Comparison of ENCODE assay signal across 17 mouse cellular contexts in genomic region chr4:50055519-50055918, GRCm38 (mm10).
"Had no signal": no experiment of that assay in that cellular context is flagged by ENCODE, and none has a peak within 500 bp of the region (broad histone marks: within the 10 kb centered on the region; RNA-seq: fewer than 3 reads in every experiment).

No protein-coding gene starts in this region.

- DNase-seq: liver, postnatal 0 days; lung, adult 2 months; lung, postnatal 14 days; lung, postnatal 36 days; right cerebral cortex, postnatal 25 days; thymus, adult 2 months; thymus, postnatal 25 days; thymus, postnatal 4 days had no signal

- H3K27me3 ChIP-seq: liver, embryonic 15.5 days; lung, embryonic 15.5 days; megakaryocyte, embryonic 14.5 days; midbrain, embryonic 13.5 days; midbrain, embryonic 15.5 days; neural tube, embryonic 12.5 days had no signal

- H3K4me2 ChIP-seq: liver, embryonic 15.5 days; lung, embryonic 15.5 days; midbrain, embryonic 11.5 days; midbrain, embryonic 13.5 days; midbrain, embryonic 15.5 days; neural tube, embryonic 12.5 days had no signal

- H3K9me3 ChIP-seq: liver, embryonic 15.5 days; lung, embryonic 15.5 days; megakaryocyte, embryonic 14.5 days; midbrain, embryonic 13.5 days; midbrain, embryonic 15.5 days; neural tube, embryonic 12.5 days had no signal

- ATAC-seq: liver, postnatal 0 days; lung, postnatal 0 days; midbrain, embryonic 13.5 days; midbrain, embryonic 15.5 days had no signal

- H3K36me3 ChIP-seq: liver, embryonic 15.5 days; lung, embryonic 15.5 days; midbrain, embryonic 13.5 days; midbrain, embryonic 15.5 days; neural tube, embryonic 12.5 days had no signal

- H3K4me3 ChIP-seq: liver, embryonic 15.5 days; lung, embryonic 15.5 days; megakaryocyte, embryonic 14.5 days; midbrain, embryonic 13.5 days; midbrain, embryonic 15.5 days; neural tube, embryonic 12.5 days had no signal

- H3K9ac ChIP-seq: liver, embryonic 15.5 days; liver, postnatal 0 days; lung, embryonic 15.5 days; midbrain, embryonic 13.5 days; midbrain, embryonic 15.5 days; neural tube, embryonic 12.5 days had no signal

- H3K27ac ChIP-seq: liver, embryonic 15.5 days; lung, embryonic 15.5 days; macrophage; midbrain, embryonic 13.5 days; midbrain, embryonic 15.5 days; neural tube, embryonic 12.5 days had no signal

- H3K4me1 ChIP-seq: liver, embryonic 15.5 days; lung, embryonic 15.5 days; megakaryocyte, embryonic 14.5 days; midbrain, embryonic 13.5 days; midbrain, embryonic 15.5 days; neural tube, embryonic 12.5 days had no signal
